Mouse (Mus musculus) large intestine, adult 2 months (tissue): ENCODE data around the gene Cyp1a1. TPM values are rescaled to one million over a fixed set of nuclear protein-coding genes. Genes with fewer than 3 reads are reported as not detected.

ENCODE experiments used
- DNase-seq: peaks from one replicate; pipeline ENCODE4 v3.0.0-alpha.2; 2012; ENCODE audit warnings: low read depth, low spot score
- WGBS: fragments of 180-500 bp; shearing (Covaris S2); methylation state at CpG from one replicate; pipeline ENCODE4 v1.1.7; 2018; 5-methylcytosine and 5-hydroxymethylcytosine counted together
- polyA plus RNA-seq: library from polyadenylated mRNA; depleted of rRNA; stranded (reverse); fragments of >200 nt; gene quantifications from 2 replicates; pipeline ENCODE4 v1.2.3, GENCODE M21; 2012; rRNA removed

The Cyp1a1 gene
- 0.04 and 0.37 TPM in 2 replicates for polyA plus RNA-seq

DNA sequence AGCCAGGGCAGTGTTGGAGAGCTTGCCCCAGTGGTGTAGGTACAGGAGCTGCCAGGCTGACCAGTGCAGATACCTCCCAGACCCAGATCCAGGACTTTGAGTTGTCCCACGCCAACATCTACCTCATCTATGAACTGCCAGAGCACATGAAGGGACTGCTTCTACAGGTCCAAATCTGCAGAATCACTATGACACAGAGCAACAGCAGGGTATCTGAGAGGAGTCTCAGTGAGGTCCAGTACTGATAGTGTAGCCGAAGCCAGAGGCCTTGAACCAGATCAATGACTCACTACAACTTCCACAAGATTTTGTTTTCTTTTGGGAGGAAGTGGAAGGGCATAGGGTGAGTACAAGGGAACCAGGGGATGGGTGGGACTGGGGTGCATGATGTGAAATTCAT, at the start of gene Cyp1a1:
TSS of gene Cyp1a1 (plus strand) at position 178 of the 400 bp plus-strand sequence.
- no peak for DNase-seq
- WGBS, result 85% methylated on average over 2 of the region's 2 CpGs

DNA sequence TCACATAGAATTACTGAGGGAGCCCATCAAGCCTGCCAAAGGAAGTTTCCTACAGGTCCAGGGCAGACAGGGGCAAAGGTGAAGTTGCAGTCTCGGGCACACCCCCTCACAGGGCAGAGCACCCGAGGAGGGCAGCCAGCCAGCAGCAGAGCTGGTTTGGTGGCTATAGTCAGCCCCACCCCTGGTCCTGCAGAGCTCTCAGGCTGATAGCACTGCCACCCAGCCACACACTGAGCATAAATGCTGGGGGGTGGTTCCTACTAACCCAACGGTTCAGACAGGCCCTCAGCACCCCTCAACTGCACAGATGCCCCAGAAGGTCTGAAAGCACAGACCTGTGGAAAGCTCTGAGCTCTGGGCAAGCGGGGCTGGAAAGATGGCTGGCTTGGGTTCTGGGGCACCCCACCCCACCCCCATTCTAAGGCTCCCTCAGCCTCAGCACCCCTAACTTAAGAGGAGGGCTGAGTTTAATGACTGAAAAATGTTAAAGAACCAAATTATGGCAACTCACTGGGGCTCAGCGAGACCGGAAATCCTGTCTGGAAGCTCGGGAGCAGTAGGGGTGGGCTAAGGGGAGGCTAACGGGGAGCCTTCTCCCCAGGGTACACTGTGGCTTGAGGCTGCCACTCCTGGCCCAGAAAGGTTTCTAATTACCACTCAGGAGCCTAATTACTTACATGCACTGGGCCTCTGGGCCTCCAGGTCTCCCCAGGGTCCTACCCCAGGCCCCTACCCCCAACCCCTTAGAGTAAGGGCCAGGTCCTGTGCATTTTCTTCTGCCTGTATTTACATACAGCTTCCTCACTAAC, 48.9 kb upstream of the Cyp1a1 start:
- DNase-seq, result peak; percentile 86
- WGBS, result 13% methylated on average over 8 of the region's 8 CpGs

DNA sequence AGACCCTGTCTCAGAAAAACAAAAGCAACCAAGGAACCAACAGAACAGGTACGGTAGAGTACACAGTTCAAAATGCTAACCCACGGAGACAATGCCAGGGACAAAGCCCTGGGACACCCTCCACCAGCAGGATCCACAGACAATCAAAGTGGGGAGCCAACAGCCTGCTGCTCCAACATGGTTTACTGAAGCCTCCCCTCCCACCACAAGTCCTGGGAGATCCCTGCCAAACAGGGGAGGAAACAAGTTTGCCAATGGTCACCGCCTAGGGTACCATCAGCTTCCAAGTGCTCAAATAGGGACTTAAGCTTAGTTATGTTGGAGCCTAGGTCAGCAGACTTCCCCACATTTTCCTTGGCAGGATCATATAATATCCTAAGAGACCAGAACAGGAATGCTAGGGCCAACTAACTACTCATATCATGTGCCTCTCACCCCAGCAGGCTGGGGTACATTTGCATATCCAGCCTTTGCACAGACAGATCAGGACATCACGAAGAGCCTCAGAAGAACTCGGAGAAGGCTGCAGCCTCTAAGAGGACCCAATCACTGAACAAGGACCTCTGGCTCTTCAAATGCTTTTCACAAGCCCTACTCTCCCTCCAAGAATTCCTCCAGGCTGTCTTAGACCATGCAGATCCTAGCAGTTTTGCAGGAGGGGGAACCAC, 47.9 kb upstream of the Cyp1a1 start:
- 22% methylated on average over 5 of the region's 5 CpGs for WGBS
- no peak for DNase-seq

DNA sequence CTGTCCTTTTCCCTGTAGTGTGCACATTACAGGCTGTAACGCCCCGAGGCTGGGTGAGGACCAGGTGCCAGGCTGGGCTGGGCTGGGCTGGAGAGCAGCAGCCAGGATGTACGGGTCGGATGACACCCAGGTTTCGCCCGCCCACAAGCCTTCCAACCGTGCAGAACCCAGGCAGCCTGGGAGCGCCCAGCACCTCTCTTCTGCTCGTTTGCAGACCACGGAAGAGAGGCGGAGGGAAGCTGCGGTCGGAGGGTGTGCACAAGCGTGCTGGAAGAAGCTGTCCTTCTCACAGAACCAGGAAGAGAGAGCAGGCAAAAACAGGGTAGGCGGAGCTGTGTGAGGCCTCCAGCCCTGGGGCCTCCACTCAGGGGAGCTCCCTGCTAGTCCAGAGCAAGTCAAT, 47.3 kb upstream of the Cyp1a1 start:
- DNase-seq, result no peak
- WGBS, result 2% methylated on average over 15 of the region's 15 CpGs

DNA sequence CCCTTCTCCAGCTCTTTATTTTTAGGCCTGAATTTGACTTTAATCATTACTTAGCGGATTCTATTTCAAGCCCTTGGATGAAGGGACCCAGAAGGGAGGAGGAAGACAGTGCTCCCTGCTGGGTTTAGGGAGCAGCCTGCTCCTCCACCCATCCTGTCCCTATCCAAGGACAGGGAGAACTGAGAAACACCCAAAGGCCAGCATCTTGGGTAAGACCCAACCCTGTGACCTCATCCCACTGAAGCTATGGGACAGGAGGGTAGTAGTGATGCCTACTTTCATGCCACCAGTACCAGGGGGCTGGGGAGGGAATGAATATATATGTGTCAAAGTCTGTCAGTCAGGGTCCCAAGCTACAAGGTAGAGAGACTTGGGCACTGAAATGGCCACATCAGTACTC, 46.7 kb upstream of the Cyp1a1 start:
- 67% methylated on average over 1 of the region's 1 CpGs for WGBS
- DNase-seq, result no peak

DNA sequence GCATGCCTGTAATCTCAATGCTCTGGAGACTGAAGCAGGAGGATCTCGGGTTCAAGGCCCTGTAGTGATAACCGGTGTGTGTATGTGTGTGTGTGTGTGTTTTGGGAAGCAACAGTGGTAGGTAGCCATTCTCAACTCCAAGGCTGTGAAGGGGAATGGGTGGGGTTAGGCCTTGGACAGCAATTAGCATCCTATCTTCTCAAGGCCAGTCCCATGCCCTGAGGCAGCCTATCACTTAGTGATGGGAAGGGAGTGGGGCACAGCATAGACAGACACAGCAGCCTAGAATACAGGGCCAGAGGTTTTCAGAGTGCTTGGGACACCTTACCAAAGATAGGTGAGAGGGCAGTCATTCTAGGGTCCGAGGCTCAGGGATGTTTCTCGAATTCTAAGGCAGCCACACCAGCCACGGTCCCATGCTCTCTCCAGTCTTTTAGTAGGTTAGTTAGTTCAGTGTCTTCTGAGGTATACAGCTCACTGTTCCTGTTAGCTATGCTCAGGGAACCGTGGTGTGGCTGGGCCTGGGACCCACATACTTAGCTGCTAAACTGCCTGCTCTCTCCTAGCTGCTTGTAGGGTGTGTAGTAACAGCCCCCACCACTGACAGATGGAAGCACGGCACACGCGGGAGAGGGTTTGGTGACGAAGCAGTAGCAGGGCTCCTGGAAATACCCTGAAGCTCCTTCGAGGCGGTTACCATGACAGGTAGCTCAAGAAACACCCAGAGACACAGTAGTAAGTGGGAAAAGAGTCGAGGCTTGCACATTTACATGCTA, 45.8 kb upstream of the Cyp1a1 start:
- 71% methylated on average over 13 of the region's 13 CpGs for WGBS
- no peak for DNase-seq

DNA sequence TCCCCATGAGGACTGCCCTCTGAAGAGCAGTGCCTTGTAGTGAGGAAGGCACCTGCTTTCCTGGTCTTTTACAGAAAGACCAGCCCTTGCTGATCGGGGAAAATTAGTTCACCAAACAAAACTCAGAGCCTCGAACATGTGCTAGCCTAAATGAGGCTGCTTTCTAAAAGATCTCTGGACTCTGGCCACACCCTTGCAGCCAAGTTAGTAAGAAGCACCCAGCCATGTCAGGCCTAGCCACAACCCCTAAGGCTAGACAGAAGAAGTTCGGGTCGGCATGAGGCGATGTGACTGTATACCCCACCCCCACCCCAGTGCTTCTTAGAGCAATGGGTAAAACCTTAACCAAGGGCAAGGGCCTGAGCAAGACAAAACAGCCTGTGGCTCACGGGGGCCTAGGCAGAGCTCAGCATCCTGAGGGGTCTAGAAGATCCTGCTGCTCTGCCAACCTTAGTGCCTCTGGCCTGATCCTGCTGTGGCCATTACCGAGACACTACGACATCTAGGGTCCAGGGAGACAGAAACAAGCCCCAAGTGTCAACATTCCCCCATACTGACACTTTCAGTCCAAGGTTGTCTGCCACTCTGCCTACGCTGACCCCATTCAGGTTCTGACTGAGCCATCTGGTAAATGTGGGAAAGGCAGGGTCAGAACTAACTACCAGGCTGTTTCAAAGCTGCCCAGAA, 44.4 kb upstream of the Cyp1a1 start:
- 19% methylated on average over 9 of the region's 9 CpGs for WGBS
- no peak for DNase-seq

DNA sequence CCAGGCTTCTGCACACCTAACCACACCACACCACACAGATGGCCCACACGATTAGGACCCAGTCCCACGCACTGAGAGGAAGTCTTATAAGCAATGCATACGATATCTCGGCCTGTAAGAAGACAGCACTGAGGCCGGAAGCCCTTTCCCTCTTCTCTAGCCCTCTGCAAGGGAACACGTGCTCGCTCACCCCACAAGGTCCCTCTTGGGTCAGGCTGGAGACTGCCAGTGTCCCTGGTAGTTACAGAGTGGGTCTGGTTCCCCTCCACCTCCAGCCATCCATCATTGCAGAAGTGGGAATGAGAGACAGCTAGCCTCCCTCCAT, 43.9 kb upstream of the Cyp1a1 start:
- no peak for DNase-seq
- 18% methylated on average over 7 of the region's 7 CpGs for WGBS

DNA sequence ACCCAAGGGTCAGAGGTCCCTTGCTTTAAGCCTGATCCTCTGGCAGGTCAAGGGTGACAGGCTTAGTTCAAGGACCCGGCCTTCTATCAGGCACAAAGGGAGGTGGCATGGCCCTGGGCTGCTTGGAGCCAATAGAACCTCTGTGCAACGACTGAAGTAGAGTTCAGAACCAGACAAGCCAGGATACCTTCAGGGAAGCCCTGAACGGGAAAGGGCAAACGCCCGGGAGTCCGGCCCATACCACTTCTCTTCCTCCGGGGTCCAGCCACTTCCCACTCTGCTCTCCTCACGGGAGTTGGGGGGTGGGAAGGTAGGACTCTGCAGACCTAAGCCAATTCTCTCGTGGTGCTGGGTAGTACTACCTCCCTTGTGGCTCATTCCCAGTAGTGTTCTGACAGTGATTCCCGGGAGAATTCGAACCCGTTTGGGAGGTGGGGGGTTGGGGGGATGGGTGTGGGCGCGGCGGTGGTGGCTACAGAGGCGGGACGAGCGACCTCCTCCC, 43.2 kb upstream of the Cyp1a1 start:
- DNase-seq, result no peak
- 1% methylated on average over 18 of the region's 18 CpGs for WGBS

DNA sequence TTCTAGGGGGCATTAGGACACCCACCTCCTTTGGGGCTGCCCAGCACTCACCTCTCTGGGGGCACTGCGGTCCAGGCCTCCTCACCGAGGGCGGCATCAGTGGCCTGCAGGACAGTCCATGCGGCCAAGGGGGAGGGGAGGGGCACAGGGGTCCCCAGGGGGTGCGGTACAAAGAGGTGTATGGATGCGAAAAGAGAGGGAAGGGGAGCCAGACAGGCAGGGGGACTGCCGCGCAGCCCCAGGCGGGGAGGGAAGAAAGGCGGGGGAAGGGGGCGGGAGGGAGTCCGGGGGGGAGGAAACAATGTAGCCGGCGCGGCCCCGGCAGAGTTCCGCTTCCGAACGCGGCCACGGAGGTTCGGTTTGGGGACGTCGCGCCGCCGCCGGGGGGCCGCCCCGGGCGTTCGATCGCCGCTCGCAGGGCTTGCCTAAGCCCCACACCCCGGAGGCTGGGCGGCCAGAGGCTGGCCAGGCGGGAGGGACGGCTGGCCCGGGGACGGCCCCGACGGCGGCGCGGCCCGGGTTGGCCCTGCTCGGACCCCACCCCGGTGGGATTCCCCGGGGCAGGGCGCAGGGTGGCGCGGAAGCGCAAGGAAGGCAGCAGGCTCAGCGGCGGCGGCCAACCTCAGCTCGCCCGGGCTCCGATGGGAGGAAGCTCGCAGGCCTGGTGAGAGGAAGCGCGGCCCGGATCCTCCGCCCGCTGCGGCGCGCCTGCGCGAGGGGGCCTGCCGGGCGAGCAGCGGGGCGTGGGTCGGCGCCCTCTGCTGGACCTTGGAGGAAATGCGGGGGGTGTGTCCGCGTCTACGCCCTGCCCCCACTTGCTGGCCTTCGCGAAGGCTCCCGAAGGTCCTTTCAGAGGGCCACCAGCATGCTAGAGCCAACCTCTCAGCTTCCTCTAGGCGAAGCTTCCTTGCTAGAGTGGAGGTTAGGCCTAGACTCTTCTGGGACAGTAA, 42.5 kb upstream of the Cyp1a1 start:
- WGBS, result under 1% methylated on average over 84 of the region's 85 CpGs
- DNase-seq, result no peak

DNA sequence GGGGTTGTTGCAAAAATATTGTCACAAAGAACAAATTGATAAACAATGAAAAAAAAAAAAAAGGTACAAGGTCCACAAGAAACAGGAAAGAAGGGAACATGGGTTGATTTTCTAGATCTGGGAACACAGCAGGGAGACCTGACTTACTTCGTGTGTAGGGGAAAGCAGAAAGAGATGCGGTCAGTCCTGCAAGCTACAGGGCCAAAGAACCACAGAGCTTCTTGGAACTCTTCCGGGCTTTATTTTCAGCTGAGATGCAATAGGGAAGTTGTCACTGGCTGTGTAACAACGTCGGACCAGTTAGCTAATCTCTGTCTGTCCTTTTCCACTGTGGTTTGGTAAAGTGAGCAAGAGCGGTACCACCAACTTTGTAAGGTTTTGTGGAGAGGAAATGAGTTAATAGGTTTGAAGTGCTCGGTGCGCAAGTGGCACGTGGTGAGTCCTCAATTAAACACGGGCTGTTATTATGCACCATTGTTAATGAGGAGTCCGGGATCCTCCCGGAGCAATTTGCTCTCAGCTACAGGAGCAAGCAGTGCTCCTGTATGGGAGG, 41.1 kb upstream of the Cyp1a1 start:
- no peak for DNase-seq
- 16% methylated on average over 12 of the region's 12 CpGs for WGBS

DNA sequence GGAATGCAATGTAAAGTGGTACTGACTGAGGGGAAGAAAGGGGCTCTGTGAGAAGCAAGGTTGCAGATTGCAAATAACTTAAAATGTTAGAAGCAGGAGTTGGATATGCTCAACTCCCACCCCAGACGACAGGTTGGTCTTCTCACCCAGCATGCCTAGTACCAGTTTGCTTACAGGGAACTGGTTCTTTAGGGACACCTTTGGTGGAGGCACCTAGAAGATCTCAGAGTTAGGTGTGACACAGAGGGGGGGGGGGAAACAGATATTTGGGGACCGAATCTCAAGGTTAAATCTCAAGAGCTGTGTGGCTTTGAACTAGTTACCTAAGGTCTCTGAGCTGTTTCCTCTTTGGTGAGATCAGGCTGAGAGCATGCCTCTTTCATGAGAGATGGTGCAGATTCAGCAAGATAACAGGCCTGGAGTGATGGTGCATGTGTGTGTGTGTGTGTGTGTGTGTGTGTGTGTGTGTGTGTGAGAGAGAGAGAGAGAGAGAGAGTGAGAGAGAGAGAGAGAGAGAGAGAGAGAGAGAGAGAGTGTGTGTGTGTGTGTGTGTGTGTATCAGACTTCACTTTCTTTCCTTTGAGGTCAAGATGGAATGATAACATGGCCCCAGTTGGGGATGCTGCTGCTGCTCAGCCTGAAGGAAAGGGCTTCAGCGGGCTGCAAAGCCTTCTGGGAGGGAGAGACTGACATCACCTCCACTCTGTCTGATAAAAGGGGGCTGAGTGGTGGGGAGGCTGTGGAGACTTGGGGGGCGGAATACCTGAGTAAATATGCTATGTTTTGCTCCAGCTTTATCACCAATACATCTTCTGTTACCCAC, 40.2 kb upstream of the Cyp1a1 start:
- 27% methylated on average over 4 of the region's 4 CpGs for WGBS
- DNase-seq, result no peak

DNA sequence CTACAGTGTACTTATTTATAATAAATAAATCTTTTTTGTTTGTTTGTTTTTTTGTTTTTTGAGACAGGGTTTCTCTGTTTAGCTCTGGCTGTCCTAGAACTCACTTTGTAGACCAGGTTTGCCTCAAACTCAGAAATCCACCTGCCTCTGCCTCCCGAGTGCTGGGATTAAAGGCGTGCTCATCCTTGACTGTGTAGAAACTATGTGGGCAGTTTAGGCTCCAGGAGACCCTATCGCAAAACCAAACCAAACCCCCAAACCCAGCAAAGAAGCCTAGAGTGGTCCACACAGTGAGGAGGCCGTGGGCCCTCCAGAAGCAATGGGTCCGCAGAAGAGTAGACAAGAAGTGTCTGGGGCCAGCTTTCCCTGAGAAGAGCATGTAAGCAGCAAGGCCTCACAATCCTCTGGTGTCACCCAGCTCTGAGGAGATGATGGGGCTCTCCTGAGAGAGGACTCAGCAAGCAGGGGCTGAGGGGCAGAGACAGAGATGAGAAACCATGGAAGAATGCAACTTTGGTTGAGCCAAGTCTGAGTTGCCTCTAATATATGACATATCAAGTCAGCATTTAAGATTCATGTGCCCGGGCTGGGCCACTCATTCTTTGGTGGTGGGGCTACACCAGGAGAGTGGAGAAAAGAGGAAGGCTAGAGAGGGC, 37.5 kb upstream of the Cyp1a1 start:
- no peak for DNase-seq
- 91% methylated on average over 6 of the region's 6 CpGs for WGBS

DNA sequence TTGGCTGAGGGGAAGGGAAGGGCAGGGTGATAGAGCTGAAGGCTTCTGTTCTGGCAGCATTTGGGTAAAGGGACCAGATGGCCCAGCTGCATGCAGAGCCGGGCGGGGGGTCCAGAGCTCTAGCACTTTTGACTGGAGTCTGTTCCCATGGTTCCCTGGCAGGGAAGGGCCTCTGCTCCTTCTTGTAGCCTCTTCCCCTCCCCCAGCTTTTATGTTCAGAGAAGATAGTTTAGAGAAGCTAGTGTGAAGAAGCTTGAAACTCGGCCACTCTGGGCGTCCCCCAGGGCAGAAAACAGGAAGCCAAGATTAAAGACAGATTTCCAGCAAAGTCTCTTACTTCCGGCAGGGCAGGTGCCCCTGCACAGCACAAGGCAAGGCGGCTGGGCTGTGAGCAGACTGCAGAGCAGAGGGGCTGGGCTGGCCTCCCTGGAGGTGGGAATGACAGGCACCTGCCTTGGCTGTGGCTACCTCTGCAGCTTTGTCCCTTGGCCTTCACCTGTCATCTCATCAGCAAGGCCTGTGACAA, 36.9 kb upstream of the Cyp1a1 start:
- DNase-seq, result no peak
- WGBS, result 63% methylated on average over 6 of the region's 6 CpGs

DNA sequence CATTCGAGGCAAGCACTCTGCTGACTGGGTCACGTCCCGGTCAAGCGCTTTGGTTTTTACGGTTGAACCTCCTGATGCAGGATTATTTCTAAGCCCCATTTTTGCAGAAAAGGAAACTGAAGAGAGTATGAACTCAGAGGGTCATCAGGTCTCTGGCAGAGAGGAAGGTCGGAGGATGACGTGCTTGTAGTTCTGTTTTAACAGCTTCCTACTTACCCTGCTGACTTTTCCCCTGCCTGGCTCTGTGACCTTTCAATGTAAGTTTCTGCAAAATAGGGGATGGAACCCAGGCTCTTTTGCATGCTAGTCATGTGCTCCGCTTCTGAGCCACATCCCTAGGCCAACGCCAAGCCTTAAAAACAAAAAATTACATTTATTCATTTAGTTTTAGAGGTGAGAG, 35.4 kb upstream of the Cyp1a1 start:
- 82% methylated on average over 9 of the region's 9 CpGs for WGBS
- DNase-seq, result no peak

DNA sequence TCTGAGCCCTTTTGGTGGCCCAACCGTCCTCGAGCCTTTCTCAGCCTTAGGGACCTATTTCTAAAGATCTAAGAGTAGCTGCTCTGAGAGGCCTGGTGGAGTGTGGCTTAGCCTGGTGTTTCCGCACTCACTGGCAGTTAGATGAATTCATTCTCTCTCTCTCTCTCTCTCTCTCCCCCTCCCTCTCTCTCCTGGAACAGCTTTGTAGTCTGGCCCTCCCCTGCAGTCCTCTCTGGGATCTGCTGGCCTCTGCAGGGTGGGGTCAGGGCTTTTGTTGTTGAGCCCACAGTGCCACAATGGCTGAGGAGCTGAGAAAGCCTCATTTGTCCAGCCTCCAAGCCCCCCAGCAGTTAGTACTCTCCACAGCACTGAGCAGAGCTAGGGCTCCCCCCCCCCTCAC, 34.9 kb upstream of the Cyp1a1 start:
- DNase-seq, result no peak
- WGBS, result 74% methylated on average over 3 of the region's 3 CpGs

DNA sequence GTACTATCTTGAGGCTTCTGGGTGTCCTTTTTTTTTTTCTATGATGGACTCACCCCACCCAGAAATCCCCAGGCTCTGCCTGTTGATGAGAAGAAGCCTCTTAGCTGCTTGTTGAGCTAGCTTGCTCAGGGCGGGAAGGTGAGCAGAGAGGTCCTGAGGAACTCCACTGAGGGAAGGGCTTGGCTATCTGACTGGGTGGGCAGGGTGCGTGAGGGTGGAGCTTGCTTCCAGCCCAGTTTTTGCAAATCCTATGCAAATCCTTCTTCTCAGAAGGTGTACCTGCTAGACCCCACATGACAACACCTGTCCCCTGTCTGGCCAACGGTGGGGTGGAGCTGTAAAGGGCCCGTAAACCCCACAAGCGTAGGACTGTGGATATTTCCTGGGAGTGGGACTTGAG, 34.4 kb upstream of the Cyp1a1 start, which contains the start of gene Csk:
TSS of gene Csk (minus strand) at position 349 of the 400 bp plus-strand sequence.
- WGBS, result 74% methylated on average over 5 of the region's 5 CpGs
- no peak for DNase-seq
